In genomic region chr17:46838396-46838920, GRCm38 (mm10) we compare ENCODE assay signal across 26 mouse cellular contexts. TPM values are rescaled to one million over a fixed set of nuclear protein-coding genes. Genes with fewer than 3 reads are reported as not detected.
DNase-seq lines count a peak whose midpoint lies in the region; ATAC-seq and TF ChIP-seq lines count a peak whose summit lies in the region.
"Had no signal": no experiment of that assay in that cellular context is flagged by ENCODE, and none has a peak within 500 bp of the region (broad histone marks: within the 10 kb centered on the region; RNA-seq: fewer than 3 reads in every experiment).

No protein-coding gene starts in this region.

- peaks cover 15% of the 10 kb centered on the region for H3K4me1 ChIP-seq in kidney, postnatal 0 days (replicated peaks; ENCODE audit: insufficient read depth, low read length)
- peaks cover 5% of the 10 kb centered on the region for H3K4me1 ChIP-seq in testis, adult 2 months (ENCODE audit: control insufficient read depth, insufficient read depth, low read length)
- H3K4me1 ChIP-seq in hindbrain, embryonic 12.5 days, result no peaks in the 10 kb centered on the region
- H3K4me1 ChIP-seq: embryonic facial prominence, embryonic 12.5 days; heart, embryonic 12.5 days; lung, embryonic 15.5 days had no signal

- H3K27ac ChIP-seq in kidney, postnatal 0 days, result 0 out of 2 replicates have a peak overlapping the region, but pooled peaks have one; percentile 13
- peak overlapping the region; percentile 29; the same call in 1 of the 2 replicates for H3K27ac ChIP-seq in testis, adult 2 months (ENCODE audit: control insufficient read depth, insufficient read depth, low read depth, low read length)
- H3K27ac ChIP-seq in hindbrain, embryonic 12.5 days, result no peak overlapping the region
- H3K27ac ChIP-seq: embryonic facial prominence, embryonic 12.5 days; gastrocnemius, adult 2 months; heart, adult 2 months; hindbrain, embryonic 14.5 days; left cerebral cortex, adult 2 months; limb, embryonic 12.5 days; liver, embryonic 14.5 days; lung, embryonic 15.5 days had no signal

- ATAC-seq in kidney, postnatal 0 days (replicated peaks; ENCODE audit: low FRiP score, low read depth), result no peak; the same call in 1 of the 2 replicates
- peak; percentile 23; the same call in 1 of the 2 replicates for ATAC-seq in megakaryocyte progenitor cell, adult 5-6 weeks (replicated peaks; ENCODE audit: poor library complexity)
- no peak for ATAC-seq in hindbrain, embryonic 12.5 days (ENCODE audit: low FRiP score)
- ATAC-seq: forebrain, embryonic 16.5 days had no signal

- H3K9me3 ChIP-seq in kidney, postnatal 0 days (replicated peaks; ENCODE audit: low read length), result no peaks in the 10 kb centered on the region
- H3K9me3 ChIP-seq in hindbrain, embryonic 12.5 days (replicated peaks), result no peaks in the 10 kb centered on the region
- H3K9me3 ChIP-seq: embryonic facial prominence, embryonic 12.5 days; heart, embryonic 12.5 days; limb, embryonic 12.5 days; lung, embryonic 15.5 days had no signal

- no peak for DNase-seq in kidney, postnatal 0 days (ENCODE audit: low spot score)
- no peak for DNase-seq in kidney, postnatal 14 days
- DNase-seq in testis, postnatal 14 days (ENCODE audit: low spot score), result no peak
- no peak for DNase-seq in cerebellum, adult 9-11 months
- DNase-seq: adrenal gland, adult 8-10 months; cerebellum, adult 9-10 months; embryo, embryonic 11 days; gastrocnemius, adult 2 months; gastrocnemius, postnatal 36 days; heart, adult 2 months; heart, postnatal 4 days; kidney, adult 11 months; kidney, postnatal 10 days; midbrain, embryonic 14.5 days; thymus, postnatal 25 days had no signal

- H3K4me3 ChIP-seq in kidney, postnatal 0 days (replicated peaks; ENCODE audit: low read depth, low read length), result no peak overlapping the region
- no peak overlapping the region for H3K4me3 ChIP-seq in testis, adult 2 months (ENCODE audit: control insufficient read depth, low read depth, low read length)
- no peak overlapping the region for H3K4me3 ChIP-seq in hindbrain, embryonic 12.5 days
- H3K4me3 ChIP-seq: embryonic facial prominence, embryonic 12.5 days; gastrocnemius, adult 2 months; heart, adult 2 months; heart, embryonic 12.5 days; left cerebral cortex, adult 2 months; limb, embryonic 12.5 days; lung, embryonic 15.5 days had no signal

- TF ChIP-seq POLR2A in testis, adult 2 months (IDR thresholded peaks at IDR 0.05; ENCODE audit: control insufficient read depth, low read depth, low read length), result no peak

- no peak overlapping the region for H3K9ac ChIP-seq in kidney, postnatal 0 days (ENCODE audit: low read depth, low read length)
- no peak overlapping the region for H3K9ac ChIP-seq in hindbrain, embryonic 12.5 days
- H3K9ac ChIP-seq: embryonic facial prominence, embryonic 12.5 days; heart, embryonic 12.5 days; hindbrain, embryonic 14.5 days; limb, embryonic 12.5 days; liver, embryonic 14.5 days; lung, embryonic 15.5 days had no signal

- H3K36me3 ChIP-seq in kidney, postnatal 0 days (ENCODE audit: insufficient read depth, low read length), result no peaks in the 10 kb centered on the region
- peaks cover 2% of the 10 kb centered on the region for H3K36me3 ChIP-seq in testis, adult 2 months (ENCODE audit: control insufficient read depth, insufficient read depth, low read length)
- no peaks in the 10 kb centered on the region for H3K36me3 ChIP-seq in hindbrain, embryonic 12.5 days
- H3K36me3 ChIP-seq: lung, embryonic 15.5 days had no signal

- no peak overlapping the region for H3K4me2 ChIP-seq in kidney, postnatal 0 days (ENCODE audit: low read length)
- no peak overlapping the region for H3K4me2 ChIP-seq in hindbrain, embryonic 12.5 days (replicated peaks)
- H3K4me2 ChIP-seq: embryonic facial prominence, embryonic 12.5 days; heart, embryonic 12.5 days; hindbrain, embryonic 14.5 days; limb, embryonic 12.5 days; lung, embryonic 15.5 days had no signal

- TF ChIP-seq CTCF in kidney, postnatal 0 days (IDR thresholded peaks at IDR 0.05; ENCODE audit: low read depth), result no peak
- TF ChIP-seq CTCF in testis, adult 2 months (IDR thresholded peaks at IDR 0.05; ENCODE audit: control insufficient read depth, insufficient read depth, insufficient replicate concordance, low read depth, low read length), result no peak

- H3K27me3 ChIP-seq in kidney, postnatal 0 days (ENCODE audit: insufficient read depth, low read length), result no peaks in the 10 kb centered on the region
- H3K27me3 ChIP-seq in testis, adult 2 months (ENCODE audit: control insufficient read depth, insufficient read depth, low read length), result no peaks in the 10 kb centered on the region
- no peaks in the 10 kb centered on the region for H3K27me3 ChIP-seq in hindbrain, embryonic 12.5 days
- H3K27me3 ChIP-seq: embryonic facial prominence, embryonic 12.5 days; heart, embryonic 12.5 days; limb, embryonic 12.5 days; lung, embryonic 15.5 days had no signal

- 51% methylated on average over 7 of the region's 7 CpGs for WGBS in kidney, postnatal 0 days
- 78% methylated on average over 7 of the region's 7 CpGs for WGBS in hindbrain, embryonic 12.5 days

RNA-seq across cellular contexts. Expression of gene Bicral, which starts 19.8 kb away (rescaled TPM):
- 2.9 and 4.1 TPM in 2 replicates for polyA plus RNA-seq in kidney, postnatal 0 days (2015; fragmentation: Nextera tagmentation; extraction: Ambion mirVana)
- 11.0 and 13.2 TPM in 2 replicates for polyA plus RNA-seq in testis, adult 2 months (2012; rRNA removed)
- total RNA-seq in megakaryocyte progenitor cell, adult 5-6 weeks (2015), result 20.9 and 26.1 TPM in 2 replicates
- 16.2 and 20.3 TPM in 2 replicates for total RNA-seq in megakaryocyte progenitor cell, adult 5-6 weeks (2017)
- 7.6 and 8.1 TPM in 2 replicates for polyA plus RNA-seq in hindbrain, embryonic 12.5 days (2016; fragmentation: Nextera tagmentation; extraction: Ambion mirVana)

RNA-seq across cellular contexts. Expression of gene Tbcc, which starts 52.0 kb away (rescaled TPM):
- polyA plus RNA-seq in kidney, postnatal 0 days (2015; fragmentation: Nextera tagmentation; extraction: Ambion mirVana), result 58.2 and 71.4 TPM in 2 replicates
- polyA plus RNA-seq in testis, adult 2 months (2012; rRNA removed), result 54.5 and 61.3 TPM in 2 replicates
- total RNA-seq in megakaryocyte progenitor cell, adult 5-6 weeks (2015), result 11.3 and 12.5 TPM in 2 replicates
- 12.5 and 12.8 TPM in 2 replicates for total RNA-seq in megakaryocyte progenitor cell, adult 5-6 weeks (2017)
- polyA plus RNA-seq in hindbrain, embryonic 12.5 days (2016; fragmentation: Nextera tagmentation; extraction: Ambion mirVana), result 74.5 and 82.9 TPM in 2 replicates

RNA-seq across cellular contexts. Expression of gene Rpl7l1, which starts 56.0 kb away (rescaled TPM):
- polyA plus RNA-seq in kidney, postnatal 0 days (2015; fragmentation: Nextera tagmentation; extraction: Ambion mirVana), result 138 and 147 TPM in 2 replicates
- 13.3 and 14.1 TPM in 2 replicates for polyA plus RNA-seq in testis, adult 2 months (2012; rRNA removed)
- 113 and 123 TPM in 2 replicates for total RNA-seq in megakaryocyte progenitor cell, adult 5-6 weeks (2015)
- total RNA-seq in megakaryocyte progenitor cell, adult 5-6 weeks (2017), result 142 and 179 TPM in 2 replicates
- polyA plus RNA-seq in hindbrain, embryonic 12.5 days (2016; fragmentation: Nextera tagmentation; extraction: Ambion mirVana), result 130 and 141 TPM in 2 replicates
